Mouse (Mus musculus): ENCODE measurements around the gene Ccne1. TPM values are rescaled to one million over a fixed set of nuclear protein-coding genes. Genes with fewer than 3 reads are reported as not detected.

Ccne1 gene
- polyA plus RNA-seq, 1 experiment from 2014 or later = 16.7 TPM

DNA sequence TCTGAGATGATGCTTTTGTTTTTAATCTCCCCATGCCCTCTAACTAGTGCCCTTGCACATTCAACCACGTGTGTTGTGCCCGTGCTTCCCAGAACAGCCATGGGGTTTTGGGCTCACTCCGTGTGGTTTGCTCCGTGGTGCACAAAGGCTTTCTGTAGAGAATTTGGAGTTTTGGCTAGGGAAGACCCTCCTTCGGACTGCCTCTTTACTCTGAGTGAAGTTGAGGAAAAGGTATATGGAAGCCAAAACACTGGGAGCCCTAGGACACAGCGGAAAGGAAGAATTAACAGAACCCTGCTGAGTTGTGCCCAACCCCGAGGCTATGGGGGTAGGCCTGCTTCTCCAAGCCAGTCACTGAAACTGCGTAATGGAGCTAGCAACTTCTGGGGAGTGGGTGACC, 20.9 kb downstream of the Ccne1 start:
- WGBS = 39% methylated on average over 8 of the region's 8 CpGs
- no peak for ATAC-seq (ENCODE audit: low read depth)
- no peak overlapping the region for H3K4me3 ChIP-seq (ENCODE audit: low read depth, low read length)

DNA sequence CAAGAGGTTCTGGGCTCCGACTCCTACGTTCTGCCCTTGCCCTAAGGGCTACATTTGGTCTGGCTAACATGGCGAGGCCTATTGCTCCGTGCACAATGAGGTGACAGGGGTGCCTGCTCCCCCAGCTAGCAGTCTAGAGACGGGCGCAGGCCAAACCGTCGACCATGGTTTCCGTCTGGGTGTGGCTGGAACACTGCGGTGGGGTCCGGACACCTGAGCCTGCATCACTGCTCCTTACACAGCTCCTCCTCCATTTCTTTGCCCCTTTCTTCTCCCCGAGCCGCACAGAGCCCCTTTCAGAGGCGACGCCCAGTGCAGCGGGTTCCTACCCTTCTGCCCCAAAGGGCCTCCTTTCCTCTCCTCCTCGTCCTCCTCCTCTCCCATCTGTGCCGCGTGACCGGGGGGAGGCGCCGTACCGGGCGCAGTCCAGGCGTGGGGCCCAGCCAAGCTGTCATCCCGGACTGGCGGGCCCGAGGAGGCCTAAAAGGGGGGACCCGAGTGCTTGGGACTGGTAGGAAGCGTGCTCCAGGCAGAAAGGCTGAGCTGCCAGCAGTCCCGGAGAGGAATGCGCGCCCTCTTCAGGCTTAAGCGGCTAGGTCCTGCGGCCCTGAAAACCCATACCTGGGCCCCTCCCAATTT, 21.6 kb downstream of the Ccne1 start:
- H3K9me3 ChIP-seq (ENCODE audit: control insufficient read depth, low read length) = no peaks in the 10 kb centered on the region
- ATAC-seq (ENCODE audit: low read depth) = peak; percentile 28; the same call in 1 of the 2 replicates
- H3K4me2 ChIP-seq (ENCODE audit: low read depth, low read length) = peak overlapping the region; percentile 60
- no peak overlapping the region for H3K27ac ChIP-seq (ENCODE audit: low read depth, low read length)
- H3K4me1 ChIP-seq (ENCODE audit: control insufficient read depth, insufficient read depth, low read length) = peaks cover 6% of the 10 kb centered on the region
- H3K4me3 ChIP-seq (ENCODE audit: low read depth, low read length) = peak overlapping the region; percentile 31
- peaks cover 8% of the 10 kb centered on the region; the same call in 1 of the 2 replicates for H3K27me3 ChIP-seq (ENCODE audit: control insufficient read depth, insufficient read depth, low read length)
- no peak overlapping the region; the same call in 1 of the 2 replicates for H3K9ac ChIP-seq (replicated peaks; ENCODE audit: low read depth, low read length)
- H3K36me3 ChIP-seq (ENCODE audit: control insufficient read depth, insufficient read depth, low read length) = no peaks in the 10 kb centered on the region
- 2% methylated on average over 35 of the region's 35 CpGs for WGBS

More for the DNA sequence above, 20.9 kb downstream of the Ccne1 start:
- Histone ChIP-seq H3K36me3 (ENCODE audit: control insufficient read depth, insufficient read depth, low read length) (no peaks in the 10 kb centered on the region), H3K9ac (replicated peaks; ENCODE audit: low read depth, low read length) (no peak overlapping the region), H3K9me3 (ENCODE audit: control insufficient read depth, low read length) (no peaks in the 10 kb centered on the region), H3K4me1 (ENCODE audit: control insufficient read depth, insufficient read depth, low read length) (peaks cover 6% of the 10 kb centered on the region), H3K27me3 (ENCODE audit: control insufficient read depth, insufficient read depth, low read length) (peaks cover 8% of the 10 kb centered on the region; the same call in 1 of the 2 replicates), H3K4me2 (ENCODE audit: low read depth, low read length) (peak overlapping the region; percentile 60; the same call in 1 of the 2 replicates), H3K27ac (ENCODE audit: low read depth, low read length) (no peak overlapping the region)

DNA sequence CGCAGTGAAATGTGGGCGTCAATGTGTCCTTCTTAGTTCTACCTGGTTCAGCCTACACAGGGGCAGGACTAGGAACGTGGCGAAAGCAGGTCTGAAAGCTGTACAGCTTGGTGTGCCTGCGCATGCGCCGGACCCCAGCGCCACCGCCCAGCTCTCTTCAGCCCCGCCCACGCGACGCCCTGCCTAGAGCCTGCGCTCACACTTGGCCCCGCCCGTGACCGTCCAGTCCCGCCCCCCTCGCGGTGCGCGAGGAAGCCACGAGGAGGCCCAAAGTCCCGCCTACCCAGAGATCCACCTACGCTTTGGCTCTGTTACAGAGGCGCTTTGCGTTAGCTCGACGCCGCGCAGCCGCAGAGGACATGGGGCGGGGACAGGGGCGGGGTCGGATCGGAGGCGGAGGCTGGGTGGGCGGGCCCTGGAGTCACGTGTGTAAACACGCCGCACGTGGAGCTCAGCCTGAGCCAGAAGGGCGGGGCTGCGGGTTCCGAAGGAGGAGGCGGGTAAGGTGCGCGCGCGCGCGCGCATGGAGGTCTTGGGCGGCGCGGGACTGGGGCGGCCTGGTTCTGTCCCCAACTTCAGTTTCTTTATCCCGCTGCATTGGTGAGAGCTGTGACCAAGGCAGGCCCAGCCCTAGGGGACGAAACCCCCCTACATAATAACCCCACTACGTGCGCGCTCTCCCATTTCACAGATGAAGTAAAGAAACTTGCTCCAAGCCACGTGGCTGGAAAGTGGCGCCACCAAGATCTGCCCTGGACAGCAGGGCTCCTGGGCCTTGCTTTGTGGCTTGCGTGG, 22.4 kb downstream of the Ccne1 start:
- H3K4me3 ChIP-seq (ENCODE audit: low read depth, low read length) = peak overlapping the region; percentile 31
- H3K4me1 ChIP-seq (ENCODE audit: control insufficient read depth, insufficient read depth, low read length) = peaks cover 6% of the 10 kb centered on the region
- H3K4me2 ChIP-seq (ENCODE audit: low read depth, low read length) = peak overlapping the region; percentile 60
- ATAC-seq (ENCODE audit: low read depth) = peak; percentile 98
- H3K27ac ChIP-seq (ENCODE audit: low read depth, low read length) = no peak overlapping the region
- WGBS = under 1% methylated on average over 62 of the region's 65 CpGs
- H3K27me3 ChIP-seq (ENCODE audit: control insufficient read depth, insufficient read depth, low read length) = peaks cover 8% of the 10 kb centered on the region; the same call in 1 of the 2 replicates
- H3K36me3 ChIP-seq (ENCODE audit: control insufficient read depth, insufficient read depth, low read length) = no peaks in the 10 kb centered on the region
- no peaks in the 10 kb centered on the region for H3K9me3 ChIP-seq (ENCODE audit: control insufficient read depth, low read length)
- H3K9ac ChIP-seq (replicated peaks; ENCODE audit: low read depth, low read length) = peak overlapping the region; percentile 37; the same call in 1 of the 2 replicates

DNA sequence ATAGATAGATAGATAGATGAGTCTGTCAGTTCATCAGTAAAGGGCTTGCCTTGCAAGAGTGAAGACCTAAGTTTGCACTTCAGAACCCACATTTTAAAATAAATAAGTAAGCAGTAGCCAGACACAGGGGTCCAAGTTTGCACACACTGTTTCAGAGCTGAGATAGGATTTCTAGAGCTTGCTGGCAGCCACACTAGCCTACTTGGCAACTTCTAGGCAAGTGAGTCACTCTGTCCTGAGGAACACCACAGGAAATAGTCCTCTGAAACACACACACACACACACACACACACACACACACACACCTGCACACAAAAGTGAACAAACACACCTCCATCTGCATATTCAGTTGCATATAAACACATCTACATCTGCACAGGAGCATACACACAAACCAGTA, 24.4 kb downstream of the Ccne1 start:
- no peak overlapping the region for H3K4me2 ChIP-seq (ENCODE audit: low read depth, low read length)
- no peak overlapping the region for H3K9ac ChIP-seq (replicated peaks; ENCODE audit: low read depth, low read length)
- no peak for ATAC-seq (ENCODE audit: low read depth)
- no peaks in the 10 kb centered on the region for H3K36me3 ChIP-seq (ENCODE audit: control insufficient read depth, insufficient read depth, low read length)
- H3K27ac ChIP-seq (ENCODE audit: low read depth, low read length) = no peak overlapping the region
- H3K4me1 ChIP-seq (ENCODE audit: control insufficient read depth, insufficient read depth, low read length) = peaks cover 6% of the 10 kb centered on the region
- no peaks in the 10 kb centered on the region for H3K9me3 ChIP-seq (ENCODE audit: control insufficient read depth, low read length)
- peaks cover 8% of the 10 kb centered on the region; the same call in 1 of the 2 replicates for H3K27me3 ChIP-seq (ENCODE audit: control insufficient read depth, insufficient read depth, low read length)
- H3K4me3 ChIP-seq (ENCODE audit: low read depth, low read length) = no peak overlapping the region

DNA sequence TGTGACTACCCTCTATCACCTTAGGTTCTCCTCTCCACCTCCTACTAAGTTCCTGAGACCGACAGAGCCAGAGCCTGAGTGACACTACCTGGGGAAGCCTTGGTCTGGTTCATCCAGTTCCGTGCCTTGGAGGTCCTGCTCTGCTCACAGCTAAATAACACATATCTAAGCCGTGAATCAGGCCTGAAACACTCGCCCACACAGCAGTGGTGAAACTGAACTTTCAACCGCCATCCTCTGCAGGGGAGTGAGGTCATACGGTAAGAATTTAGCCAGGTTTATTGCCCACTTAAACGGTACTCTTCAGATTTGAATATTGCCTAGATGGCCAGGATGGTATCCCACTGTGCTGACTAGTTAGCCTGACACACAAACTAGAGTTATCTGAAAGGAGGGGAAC, 30.1 kb downstream of the Ccne1 start:
- H3K27me3 ChIP-seq (ENCODE audit: control insufficient read depth, insufficient read depth, low read length) = no peaks in the 10 kb centered on the region
- 65% methylated on average over 7 of the region's 7 CpGs for WGBS
- no peak for ATAC-seq (ENCODE audit: low read depth)

DNA sequence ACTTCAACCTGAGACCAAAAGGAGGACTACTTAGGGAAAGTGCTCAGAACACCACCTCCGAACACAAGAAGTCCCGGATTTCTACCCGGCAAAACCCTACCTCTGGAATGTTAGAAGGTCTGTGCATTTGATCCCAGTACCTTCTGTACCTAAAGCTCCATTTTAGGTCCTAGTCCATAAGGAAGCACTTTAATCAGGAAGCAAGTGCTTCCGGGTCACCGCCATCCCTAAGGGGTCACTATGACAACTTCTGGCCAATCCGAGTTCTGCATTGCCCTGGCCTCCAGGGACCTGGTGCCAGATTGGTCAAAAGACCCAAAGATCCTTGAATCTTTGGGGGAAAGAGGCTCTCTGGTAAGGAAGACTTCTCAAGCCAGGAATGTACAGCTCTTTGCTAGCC, 31.8 kb downstream of the Ccne1 start:
- WGBS = 63% methylated on average over 6 of the region's 6 CpGs
- Histone ChIP-seq H3K27ac (ENCODE audit: low read depth, low read length) (no peak overlapping the region), H3K4me2 (ENCODE audit: low read depth, low read length) (no peak overlapping the region), H3K9ac (replicated peaks; ENCODE audit: low read depth, low read length) (no peak overlapping the region), H3K36me3 (ENCODE audit: control insufficient read depth, insufficient read depth, low read length) (no peaks in the 10 kb centered on the region), H3K27me3 (ENCODE audit: control insufficient read depth, insufficient read depth, low read length) (no peaks in the 10 kb centered on the region), H3K4me1 (ENCODE audit: control insufficient read depth, insufficient read depth, low read length) (no peaks in the 10 kb centered on the region), H3K4me3 (ENCODE audit: low read depth, low read length) (no peak overlapping the region), H3K9me3 (ENCODE audit: control insufficient read depth, low read length) (no peaks in the 10 kb centered on the region)
- no peak for ATAC-seq (ENCODE audit: low read depth)

More for the DNA sequence above, 30.1 kb downstream of the Ccne1 start:
- Histone ChIP-seq H3K9ac (replicated peaks; ENCODE audit: low read depth, low read length) (no peak overlapping the region), H3K4me1 (ENCODE audit: control insufficient read depth, insufficient read depth, low read length) (no peaks in the 10 kb centered on the region), H3K36me3 (ENCODE audit: control insufficient read depth, insufficient read depth, low read length) (no peaks in the 10 kb centered on the region), H3K9me3 (ENCODE audit: control insufficient read depth, low read length) (no peaks in the 10 kb centered on the region), H3K27ac (ENCODE audit: low read depth, low read length) (no peak overlapping the region), H3K4me3 (ENCODE audit: low read depth, low read length) (no peak overlapping the region), H3K4me2 (ENCODE audit: low read depth, low read length) (no peak overlapping the region)

DNA sequence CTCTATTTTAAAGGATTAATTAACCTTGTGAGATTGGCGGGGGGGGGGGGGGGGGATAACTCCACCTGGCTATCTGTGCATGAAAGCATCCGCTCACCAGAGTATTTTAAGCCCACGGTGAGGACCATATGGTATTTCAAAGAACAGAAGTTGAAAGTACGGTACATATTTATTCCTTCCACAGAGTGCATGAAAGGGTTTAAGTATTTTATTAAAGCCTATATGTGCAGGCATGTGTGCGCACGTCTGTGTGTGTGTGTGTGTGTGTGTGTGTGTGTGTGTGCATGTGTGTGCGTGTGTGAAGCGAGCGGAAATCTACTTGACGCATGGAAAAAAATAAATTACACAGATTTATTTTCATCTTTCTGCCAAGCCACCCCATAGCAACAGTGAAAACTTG, 32.4 kb downstream of the Ccne1 start:
- ATAC-seq (ENCODE audit: low read depth) = 0 out of 2 replicates have a peak, but pooled peaks have one; percentile 22
- Histone ChIP-seq H3K4me2 (ENCODE audit: low read depth, low read length) (peak overlapping the region; percentile 38; the same call in 1 of the 2 replicates), H3K27ac (ENCODE audit: low read depth, low read length) (no peak overlapping the region), H3K27me3 (ENCODE audit: control insufficient read depth, insufficient read depth, low read length) (no peaks in the 10 kb centered on the region), H3K36me3 (ENCODE audit: control insufficient read depth, insufficient read depth, low read length) (no peaks in the 10 kb centered on the region), H3K4me3 (ENCODE audit: low read depth, low read length) (0 out of 2 replicates have a peak overlapping the region, but pooled peaks have one; percentile 3), H3K9me3 (ENCODE audit: control insufficient read depth, low read length) (no peaks in the 10 kb centered on the region), H3K9ac (replicated peaks; ENCODE audit: low read depth, low read length) (peak overlapping the region; percentile 37; the same call in 1 of the 2 replicates), H3K4me1 (ENCODE audit: control insufficient read depth, insufficient read depth, low read length) (no peaks in the 10 kb centered on the region)
- 36% methylated on average over 10 of the region's 10 CpGs for WGBS

DNA sequence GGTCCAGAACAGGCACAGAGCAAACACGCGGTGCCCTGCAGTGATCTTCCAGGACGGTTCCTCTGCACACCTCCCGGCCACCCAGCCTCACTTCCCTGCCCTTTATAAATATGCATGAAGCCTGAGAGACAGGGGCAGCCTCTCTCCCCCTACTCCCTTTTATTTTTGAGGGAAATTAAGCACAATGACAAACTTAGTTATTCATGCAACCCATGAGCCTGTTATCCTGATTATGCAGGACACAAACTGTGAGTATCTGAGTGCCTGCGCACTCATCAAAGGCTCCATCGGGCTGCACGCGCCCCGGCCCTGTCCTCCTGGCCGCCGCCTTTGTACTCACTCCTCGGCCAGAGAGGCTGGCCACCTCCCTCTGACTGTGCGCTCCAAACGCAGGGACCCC, 32.8 kb downstream of the Ccne1 start:
- ATAC-seq (ENCODE audit: low read depth) = peak; percentile 61; the same call in 1 of the 2 replicates
- Histone ChIP-seq H3K4me3 (ENCODE audit: low read depth, low read length) (peak overlapping the region; percentile 3; the same call in 1 of the 2 replicates), H3K9me3 (ENCODE audit: control insufficient read depth, low read length) (no peaks in the 10 kb centered on the region), H3K27me3 (ENCODE audit: control insufficient read depth, insufficient read depth, low read length) (no peaks in the 10 kb centered on the region), H3K27ac (ENCODE audit: low read depth, low read length) (no peak overlapping the region), H3K4me2 (ENCODE audit: low read depth, low read length) (peak overlapping the region; percentile 38; the same call in 1 of the 2 replicates), H3K9ac (replicated peaks; ENCODE audit: low read depth, low read length) (peak overlapping the region; percentile 37; the same call in 1 of the 2 replicates), H3K4me1 (ENCODE audit: control insufficient read depth, insufficient read depth, low read length) (no peaks in the 10 kb centered on the region), H3K36me3 (ENCODE audit: control insufficient read depth, insufficient read depth, low read length) (no peaks in the 10 kb centered on the region)
- 2% methylated on average over 14 of the region's 14 CpGs for WGBS

DNA sequence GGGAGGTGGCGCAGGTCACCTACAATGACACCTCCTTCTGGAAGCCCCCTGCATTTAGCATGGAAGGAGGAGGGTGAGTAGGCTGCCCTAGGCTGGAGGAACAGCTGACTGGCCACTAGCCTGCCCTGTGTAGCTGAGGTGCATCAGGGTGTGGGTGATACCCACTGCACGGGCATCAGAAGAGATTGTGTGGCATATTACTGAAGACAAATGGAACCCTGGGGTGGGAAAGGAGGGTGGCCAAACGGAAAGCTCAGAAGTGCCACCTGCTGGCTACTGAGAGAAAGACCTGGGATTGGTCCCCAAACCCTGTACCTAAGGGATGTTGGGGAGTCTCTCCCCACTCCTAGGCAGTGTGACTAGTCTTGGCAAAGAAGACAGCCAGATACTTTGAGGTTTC, 33.6 kb downstream of the Ccne1 start:
- Histone ChIP-seq H3K4me3 (ENCODE audit: low read depth, low read length) (no peak overlapping the region), H3K4me1 (ENCODE audit: control insufficient read depth, insufficient read depth, low read length) (no peaks in the 10 kb centered on the region), H3K9ac (replicated peaks; ENCODE audit: low read depth, low read length) (no peak overlapping the region), H3K36me3 (ENCODE audit: control insufficient read depth, insufficient read depth, low read length) (no peaks in the 10 kb centered on the region), H3K9me3 (ENCODE audit: control insufficient read depth, low read length) (no peaks in the 10 kb centered on the region), H3K4me2 (ENCODE audit: low read depth, low read length) (no peak overlapping the region), H3K27me3 (ENCODE audit: control insufficient read depth, insufficient read depth, low read length) (no peaks in the 10 kb centered on the region), H3K27ac (ENCODE audit: low read depth, low read length) (no peak overlapping the region)
- peak; percentile 70; the same call in 1 of the 2 replicates for ATAC-seq (ENCODE audit: low read depth)
- WGBS = 17% methylated on average over 3 of the region's 3 CpGs

Data from neural tube, embryonic 14.5 days (tissue).